Mouse (Mus musculus): ENCODE measurements at regions not wholly inside any gene's neighbourhood (a gene's known extent, or its start where the extent isn't known, plus 50 kb on each side); places are given as distances from the start of the nearest gene placed in this dataset.
"Not testable (repeated sequence)": the region's sequence is repeated elsewhere in the genome, so short reads cannot be mapped to it uniquely, and the experiment has no call there.

- no peak for DNase-seq (ENCODE audit: inconsistent age in 2 of 2, low spot score in 1 of 2)
Observed at GRCm38 (mm10) chr10:6262029-6262428, 339.8 kb upstream of the Rgs17 start.

- DNase-seq (ENCODE audit: inconsistent age in 2 of 2, low spot score in 1 of 2) = no peak
Observed at GRCm38 (mm10) chr10:6265662-6266061, 343.5 kb upstream of the Rgs17 start.

GRCm38 (mm10) chr10:6291388-6291787 lies 369.2 kb upstream of the Rgs17 start:
- no peak for DNase-seq (ENCODE audit: inconsistent age in 2 of 2, low spot score in 1 of 2)

DNA sequence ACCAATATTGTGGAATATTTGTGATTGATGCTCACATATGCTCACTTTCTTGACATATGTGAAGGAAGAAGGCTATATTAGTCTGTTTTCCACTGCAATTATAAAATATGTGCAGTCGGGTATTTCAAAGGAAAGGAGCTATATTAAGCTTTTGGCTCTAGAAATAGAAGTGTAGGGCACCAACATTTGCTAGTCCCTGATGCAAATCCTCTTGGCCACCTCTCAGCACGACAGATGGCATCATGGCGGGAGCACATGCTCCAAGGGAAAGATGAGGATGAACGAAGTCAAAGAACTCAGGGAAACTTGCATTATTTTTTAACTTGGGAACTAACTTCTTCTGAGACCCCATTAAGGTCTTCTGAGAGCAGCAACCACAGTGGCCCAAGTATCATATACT lies 374.4 kb upstream of the Rgs17 start:
- DNase-seq (ENCODE audit: inconsistent age in 2 of 2, low spot score in 1 of 2) = no peak

DNA sequence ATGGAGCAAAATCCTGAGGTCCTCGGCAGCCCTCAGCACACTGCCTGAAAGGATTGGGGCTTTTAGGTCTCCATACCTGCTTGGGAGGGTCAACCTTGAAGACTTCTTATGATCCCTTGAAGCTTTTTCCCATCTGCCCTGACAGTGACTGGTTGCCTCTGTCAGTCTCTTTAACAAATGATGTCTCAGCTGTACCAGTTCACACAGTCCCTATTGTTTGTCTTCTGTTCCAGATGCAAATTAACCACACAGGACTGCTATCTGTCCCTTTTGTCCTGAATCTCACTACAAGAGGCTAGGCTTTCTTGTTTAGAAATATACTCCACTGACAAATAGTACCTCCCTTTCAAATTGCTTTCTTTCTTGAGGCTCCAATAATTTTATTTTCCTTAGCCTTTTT lies 375.6 kb upstream of the Rgs17 start:
- DNase-seq (ENCODE audit: inconsistent age in 2 of 2, low spot score in 1 of 2) = no peak

GRCm38 (mm10) chr10:6298682-6299081 lies 376.5 kb upstream of the Rgs17 start:
- no peak for DNase-seq (ENCODE audit: inconsistent age in 2 of 2, low spot score in 1 of 2)

GRCm38 (mm10) chr10:6301514-6301913 lies 379.3 kb upstream of the Rgs17 start:
- DNase-seq (ENCODE audit: inconsistent age in 2 of 2, low spot score in 1 of 2) = no peak

DNA sequence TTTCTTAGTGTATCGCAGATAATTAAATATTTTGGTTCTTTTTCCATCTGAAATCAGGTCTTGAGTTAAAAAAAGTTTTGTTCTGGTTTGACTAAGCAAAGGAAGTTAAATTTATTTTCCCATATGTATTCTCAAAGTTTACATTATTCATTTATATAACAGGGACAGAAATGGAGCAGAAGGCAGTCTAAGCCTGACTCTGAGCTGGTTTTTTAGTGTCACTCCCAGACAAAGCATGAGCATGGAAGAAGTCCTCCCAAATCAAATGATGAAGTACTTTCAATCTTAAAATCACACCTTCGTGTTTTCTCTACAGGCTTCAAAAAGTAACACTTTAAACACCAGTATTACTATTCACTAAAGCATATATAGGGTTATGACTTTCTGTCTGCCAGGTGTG lies 387.2 kb upstream of the Rgs17 start:
- no peak for DNase-seq (ENCODE audit: inconsistent age in 2 of 2, low spot score in 1 of 2)

DNA sequence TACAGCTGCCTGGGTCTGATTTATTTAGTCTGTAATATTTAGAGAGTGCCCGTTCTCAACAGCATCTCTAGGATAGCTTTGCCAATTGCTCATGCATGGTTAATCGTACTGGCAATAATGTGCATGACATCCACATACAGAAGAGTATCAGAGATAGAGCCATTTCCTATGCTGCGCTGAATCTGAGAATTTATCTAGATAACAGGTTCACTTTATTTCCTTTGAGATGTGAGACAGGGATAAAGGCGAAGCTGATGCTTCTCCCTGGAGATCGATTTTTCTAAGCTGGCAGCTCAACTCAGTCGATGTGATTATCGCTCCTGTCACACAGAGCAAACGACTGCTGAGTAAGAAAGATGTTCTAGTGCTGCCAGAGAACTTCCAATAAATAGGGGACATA lies 416.7 kb upstream of the Oprm1 start:
- DNase-seq (ENCODE audit: inconsistent age in 2 of 2, low spot score in 1 of 2) = no peak

DNA sequence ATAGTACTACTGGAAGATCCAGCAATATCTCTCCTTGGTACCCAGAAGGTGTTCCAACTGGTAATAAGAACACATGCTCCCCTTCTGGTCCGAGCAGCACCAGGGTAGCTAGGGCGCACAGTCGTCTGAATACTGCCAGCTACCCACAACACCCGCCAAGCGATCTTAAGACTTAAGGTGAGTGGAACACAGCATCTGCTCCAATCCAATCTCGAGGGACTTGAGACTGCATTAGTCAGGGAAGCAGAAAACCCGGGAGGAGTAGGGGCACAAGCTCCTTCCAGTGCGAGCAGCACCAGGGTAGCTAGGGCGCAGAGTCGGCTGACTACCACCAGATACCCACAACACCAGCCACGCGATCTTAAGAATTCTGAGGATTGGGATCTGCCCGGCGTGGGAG lies 409.1 kb upstream of the Oprm1 start:
- not testable (repeated sequence) for DNase-seq (ENCODE audit: inconsistent age in 2 of 2, low spot score in 1 of 2)

- DNase-seq (ENCODE audit: inconsistent age in 2 of 2, low spot score in 1 of 2) = no peak
Observed at GRCm38 (mm10) chr10:6366182-6366581, 392.1 kb upstream of the Oprm1 start.

GRCm38 (mm10) chr10:6371666-6372065 lies 386.6 kb upstream of the Oprm1 start:
- no peak for DNase-seq (ENCODE audit: inconsistent age in 2 of 2, low spot score in 1 of 2)

- DNase-seq (ENCODE audit: inconsistent age in 2 of 2, low spot score in 1 of 2) = not testable (repeated sequence)
Observed at GRCm38 (mm10) chr10:6417336-6418105, 340.8 kb upstream of the Oprm1 start.

- not testable (repeated sequence) for DNase-seq (ENCODE audit: inconsistent age in 2 of 2, low spot score in 1 of 2)
Observed at GRCm38 (mm10) chr10:6418234-6418633, 340.1 kb upstream of the Oprm1 start.

GRCm38 (mm10) chr10:6465824-6466223 lies 292.5 kb upstream of the Oprm1 start:
- no peak for DNase-seq (ENCODE audit: inconsistent age in 2 of 2, low spot score in 1 of 2)

DNA sequence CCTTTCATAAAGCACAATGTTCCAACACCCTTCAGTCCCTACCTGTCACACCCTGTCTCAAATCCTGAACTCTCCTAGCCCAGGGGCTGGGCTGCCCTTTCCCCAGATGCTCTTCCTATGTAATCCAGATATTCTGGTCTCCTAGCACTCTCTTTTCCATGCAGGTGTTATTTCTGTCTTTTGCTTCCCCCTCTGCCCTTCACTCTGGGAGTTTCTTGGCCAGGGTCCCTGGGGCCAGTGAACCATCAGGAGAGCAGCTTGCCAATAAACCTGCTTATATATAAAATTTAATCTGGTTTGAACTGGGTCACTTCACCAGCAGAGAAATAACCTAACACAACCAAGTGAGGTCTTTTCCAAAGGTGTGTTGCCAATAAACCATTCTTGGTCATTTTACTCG lies 278.0 kb upstream of the Oprm1 start:
- DNase-seq (ENCODE audit: inconsistent age in 2 of 2, low spot score in 1 of 2) = no peak

DNA sequence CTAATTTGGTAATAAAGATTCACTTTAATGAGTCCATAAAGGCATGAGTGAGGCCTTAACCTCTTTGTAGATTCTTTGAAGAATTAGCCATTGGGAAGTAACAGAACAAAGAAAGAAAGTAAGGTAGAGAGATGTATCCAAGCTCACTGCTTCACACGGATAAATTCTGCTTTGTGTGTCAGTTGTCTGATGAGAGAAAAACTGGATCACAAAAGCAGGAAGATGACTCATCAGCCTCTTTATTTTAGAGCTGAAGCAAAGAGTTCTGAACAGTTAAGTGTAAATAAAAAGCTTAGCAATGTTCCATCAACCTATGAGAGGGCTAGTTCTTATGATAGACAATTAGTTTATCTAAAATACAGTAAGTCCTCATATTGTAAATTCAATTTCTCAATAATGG lies 269.7 kb upstream of the Oprm1 start:
- no peak for DNase-seq (ENCODE audit: inconsistent age in 2 of 2, low spot score in 1 of 2)

DNA sequence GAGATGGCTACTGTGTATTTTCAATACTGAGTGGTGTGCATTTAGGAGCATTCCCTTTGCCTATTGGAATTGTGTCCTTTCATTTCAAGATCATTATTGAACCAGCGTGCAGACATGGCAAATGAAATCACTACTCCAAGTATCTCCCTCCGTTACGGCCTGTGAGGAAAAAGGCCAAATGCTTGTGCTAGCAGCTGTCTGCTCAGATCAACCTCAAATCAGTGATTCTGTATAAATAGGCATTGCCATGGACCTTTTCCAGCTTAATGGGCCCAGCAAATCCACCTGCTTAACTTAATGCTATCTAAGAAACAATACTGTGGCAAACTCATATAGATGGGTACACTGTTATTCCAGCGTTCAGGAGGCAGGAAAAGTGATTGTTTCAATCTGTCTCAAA lies 265.6 kb upstream of the Oprm1 start:
- no peak for DNase-seq (ENCODE audit: inconsistent age in 2 of 2, low spot score in 1 of 2)

DNA sequence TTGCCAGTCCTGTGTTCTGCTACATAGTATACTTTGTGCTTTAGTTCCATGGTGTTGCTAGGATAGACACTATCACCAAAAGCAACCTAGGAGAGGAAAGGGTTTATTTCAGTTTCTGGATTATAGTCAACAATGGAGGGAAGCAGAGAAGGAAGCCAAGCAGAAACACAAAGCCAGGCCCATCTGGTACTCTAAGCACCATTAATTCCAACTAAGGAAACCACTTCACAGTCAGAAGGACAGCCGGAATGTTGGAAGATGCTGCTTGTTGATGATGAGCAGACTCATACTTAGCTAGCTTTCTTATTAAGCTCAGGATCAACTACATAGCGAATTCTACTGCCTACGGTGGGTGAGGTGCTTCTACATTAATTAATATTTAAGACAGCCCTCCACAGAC lies 263.2 kb upstream of the Oprm1 start:
- no peak for DNase-seq (ENCODE audit: inconsistent age in 2 of 2, low spot score in 1 of 2)

- DNase-seq (ENCODE audit: inconsistent age in 2 of 2, low spot score in 1 of 2) = no peak
Observed at GRCm38 (mm10) chr10:6514269-6514668, 244.0 kb upstream of the Oprm1 start.

GRCm38 (mm10) chr10:6562516-6562915 lies 195.8 kb upstream of the Oprm1 start:
- no peak for DNase-seq (ENCODE audit: inconsistent age in 2 of 2, low spot score in 1 of 2)

DNA sequence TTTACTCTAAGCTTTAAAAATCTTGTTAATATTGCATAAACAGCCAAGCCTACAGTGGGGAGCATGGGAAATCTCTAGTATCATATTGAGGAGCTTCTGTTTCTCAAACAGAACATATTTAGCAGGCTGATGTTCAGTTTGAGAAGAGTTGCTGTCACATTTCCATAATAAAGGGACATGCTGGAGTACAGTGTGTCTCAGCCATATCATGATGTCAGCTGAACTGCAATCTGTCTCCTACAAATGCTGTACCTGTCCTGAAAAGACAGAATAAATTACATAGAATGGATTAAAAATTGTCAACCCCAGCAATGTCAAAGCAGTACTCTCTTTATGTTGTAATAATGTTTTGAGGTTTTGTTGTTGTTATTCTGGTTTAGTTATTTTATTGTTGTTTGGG lies 179.7 kb upstream of the Oprm1 start:
- no peak for DNase-seq (ENCODE audit: inconsistent age in 2 of 2, low spot score in 1 of 2)

DNA sequence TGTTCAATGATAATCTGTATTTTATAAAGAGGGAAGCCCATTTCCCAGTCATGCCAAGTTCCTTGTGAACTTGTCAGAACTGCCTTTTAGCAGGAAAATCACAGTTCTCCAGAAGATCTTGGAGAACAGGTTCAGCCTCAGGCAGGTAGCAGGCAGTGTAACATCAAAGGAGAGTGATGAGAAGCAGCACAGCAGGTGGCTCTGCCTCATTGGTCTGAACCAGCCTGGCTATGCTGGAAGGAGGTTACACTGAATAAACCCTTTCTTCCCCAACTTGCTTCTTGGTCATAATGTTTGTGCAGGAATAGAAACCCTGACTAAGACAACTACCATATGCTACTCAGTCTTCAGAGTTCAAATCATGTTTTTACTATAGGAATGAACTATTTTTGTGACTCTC lies 172.5 kb upstream of the Oprm1 start:
- DNase-seq (ENCODE audit: inconsistent age in 2 of 2, low spot score in 1 of 2) = not testable (repeated sequence)

All from adrenal gland, adult (tissue).